Mouse (Mus musculus) limb, embryonic 11.5 days (tissue): ENCODE measurements at regions not wholly inside any gene's neighbourhood (a gene's known extent, or its start where the extent isn't known, plus 50 kb on each side); places are given as distances from the start of the nearest gene placed in this dataset.
"Not testable (repeated sequence)": the region's sequence is repeated elsewhere in the genome, so short reads cannot be mapped to it uniquely, and the experiment has no call there.

ENCODE experiments used
- ATAC-seq: fragments of 200-750 bp; cut with Nextera tagmentation; 2 replicates; pipeline ENCODE4 v1.8.0; 2017; ENCODE audit warnings: low read depth; ENCODE audit not compliant: insufficient number of reproducible peaks, low FRiP score, low TSS enrichment
- DNase-seq: peaks from one replicate; pipeline ENCODE4 v3.0.0-alpha.2; 2015; ENCODE audit warnings: low spot score
- H3K27ac ChIP-seq: fragments of 300-500 bp; sonication (generic); replicated peaks from 2 replicates; pipeline ENCODE4 v1.5.1; 2014; ENCODE audit warnings: low read depth, mild to moderate bottlenecking, low read length
- H3K27me3 ChIP-seq: fragments of 300-500 bp; sonication (generic); 2 replicates; pipeline ENCODE4 v1.6.1; 2014; ENCODE audit warnings: mild to moderate bottlenecking, low read length, mixed read lengths; ENCODE audit not compliant: control insufficient read depth, insufficient read depth
- H3K36me3 ChIP-seq: fragments of 300-500 bp; sonication (generic); 2 replicates; pipeline ENCODE4 v1.6.1; 2014; ENCODE audit warnings: mild to moderate bottlenecking, low read length, moderate library complexity, mixed read lengths; ENCODE audit not compliant: control insufficient read depth, insufficient read depth
- H3K4me1 ChIP-seq: fragments of 300-500 bp; sonication (generic); 2 replicates; pipeline ENCODE4 v1.6.1; 2014; ENCODE audit warnings: low read length, mixed read lengths; ENCODE audit not compliant: control insufficient read depth, insufficient read depth
- H3K4me2 ChIP-seq: fragments of 300-500 bp; sonication (generic); 2 replicates; pipeline ENCODE4 v1.6.1; 2014; ENCODE audit warnings: low read depth, mild to moderate bottlenecking, moderate library complexity; ENCODE audit not compliant: severe bottlenecking
- H3K4me3 ChIP-seq: fragments of 300-500 bp; sonication (generic); 2 replicates; pipeline ENCODE4 v1.5.1; 2014; ENCODE audit warnings: low read depth, low read length
- H3K9ac ChIP-seq: fragments of 300-500 bp; sonication (generic); 2 replicates; pipeline ENCODE4 v1.6.1; 2014; ENCODE audit warnings: mild to moderate bottlenecking, low read length
- H3K9me3 ChIP-seq: fragments of 300-500 bp; sonication (generic); 2 replicates; pipeline ENCODE4 v1.6.1; 2016; ENCODE audit warnings: low read length; ENCODE audit not compliant: control insufficient read depth
- WGBS: fragments of 180-500 bp; shearing (Covaris S2); extraction: QIAGEN DNeasy Blood & Tissue Kit; methylation state at CpG from one replicate; pipeline ENCODE4 v1.1.7; 2014; 5-methylcytosine and 5-hydroxymethylcytosine counted together

GRCm38 (mm10) chr1:189550851-189551250 is 137.0 kb downstream of the Cenpf start:
- WGBS, result 89% methylated on average over 9 of the region's 9 CpGs

DNA sequence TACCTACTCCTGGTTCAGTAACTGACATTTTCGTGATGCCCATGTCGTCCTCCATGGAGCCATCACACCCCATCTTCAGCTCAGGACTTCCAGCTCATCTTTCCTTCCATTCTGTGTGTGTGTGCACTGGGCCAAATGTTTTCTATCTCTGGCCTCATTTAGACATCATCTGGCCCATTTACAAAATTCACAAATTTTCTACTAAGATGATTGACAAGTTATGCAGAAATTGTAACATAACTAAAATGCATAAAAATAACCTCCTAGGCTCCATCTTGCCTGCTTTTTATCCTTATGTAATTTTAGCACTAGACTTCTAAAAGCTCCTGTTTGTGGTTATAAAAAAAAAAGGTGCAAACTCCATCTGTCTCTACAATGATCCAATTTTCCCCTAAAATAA is 130.8 kb upstream of the Kcnk2 start:
- Histone ChIP-seq H3K4me1 (no peaks in the 10 kb centered on the region), H3K4me3 (no peak overlapping the region), H3K36me3 (no peaks in the 10 kb centered on the region), H3K9ac (no peak overlapping the region), H3K27ac (no peak overlapping the region), H3K4me2 (no peak overlapping the region), H3K27me3 (no peaks in the 10 kb centered on the region), H3K9me3 (no peaks in the 10 kb centered on the region)
- 91% methylated on average over 2 of the region's 2 CpGs for WGBS
- no peak for DNase-seq
- no peak for ATAC-seq

More at GRCm38 (mm10) chr1:189550851-189551250, 137.0 kb downstream of the Cenpf start:
- Histone ChIP-seq H3K4me2 (no peak overlapping the region), H3K36me3 (no peaks in the 10 kb centered on the region), H3K4me1 (no peaks in the 10 kb centered on the region), H3K27ac (no peak overlapping the region), H3K9me3 (no peaks in the 10 kb centered on the region), H3K27me3 (no peaks in the 10 kb centered on the region), H3K4me3 (no peak overlapping the region), H3K9ac (no peak overlapping the region)
- DNase-seq (peak; percentile 31), ATAC-seq (no peak)

DNA sequence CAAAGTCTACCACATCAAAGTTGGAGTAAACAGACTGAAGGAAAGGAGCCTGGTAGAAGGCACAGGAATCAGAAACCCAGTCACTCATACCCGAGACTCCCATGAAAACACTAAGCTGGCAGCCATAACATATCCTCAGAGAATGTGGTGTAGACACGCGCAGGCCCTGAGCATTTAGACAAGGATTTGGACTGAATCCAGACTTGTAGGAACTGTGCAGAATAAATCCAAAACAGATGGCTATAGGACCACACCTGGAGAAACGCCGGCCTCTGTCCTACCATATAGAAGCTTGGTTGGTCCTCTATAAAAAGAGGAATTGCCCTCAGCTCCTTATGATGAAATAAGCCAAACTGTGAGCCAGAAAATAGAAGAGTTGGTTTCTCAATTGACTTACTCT is 124.3 kb upstream of the Kcnk2 start:
- Histone ChIP-seq H3K9me3 (no peaks in the 10 kb centered on the region), H3K4me2 (no peak overlapping the region), H3K9ac (no peak overlapping the region), H3K27ac (no peak overlapping the region), H3K27me3 (no peaks in the 10 kb centered on the region), H3K4me3 (no peak overlapping the region), H3K4me1 (no peaks in the 10 kb centered on the region), H3K36me3 (no peaks in the 10 kb centered on the region)
- DNase-seq (no peak), ATAC-seq (no peak)
- 73% methylated on average over 5 of the region's 5 CpGs for WGBS

- no peak overlapping the region for H3K4me2 ChIP-seq
- DNase-seq, result no peak
- H3K4me1 ChIP-seq, result no peaks in the 10 kb centered on the region
- H3K9me3 ChIP-seq, result no peaks in the 10 kb centered on the region
- no peak overlapping the region for H3K9ac ChIP-seq
- no peaks in the 10 kb centered on the region for H3K27me3 ChIP-seq
- WGBS, result 91% methylated on average over 7 of the region's 7 CpGs
- no peaks in the 10 kb centered on the region for H3K36me3 ChIP-seq
- H3K4me3 ChIP-seq, result no peak overlapping the region
- ATAC-seq, result no peak
- H3K27ac ChIP-seq, result no peak overlapping the region
Measured at GRCm38 (mm10) chr1:189515476-189515875, 113.4 kb upstream of the Kcnk2 start.

GRCm38 (mm10) chr1:189513358-189513757 is 111.3 kb upstream of the Kcnk2 start:
- Histone ChIP-seq H3K4me1 (no peaks in the 10 kb centered on the region), H3K36me3 (no peaks in the 10 kb centered on the region), H3K4me3 (no peak overlapping the region), H3K4me2 (no peak overlapping the region), H3K27ac (no peak overlapping the region), H3K27me3 (no peaks in the 10 kb centered on the region), H3K9ac (no peak overlapping the region), H3K9me3 (peaks cover 5% of the 10 kb centered on the region; the same call in 1 of the 2 replicates)
- DNase-seq (no peak), ATAC-seq (no peak)
- WGBS, result 92% methylated on average over 4 of the region's 4 CpGs

- not testable (repeated sequence) for H3K27ac ChIP-seq, H3K9me3 ChIP-seq, H3K36me3 ChIP-seq, H3K9ac ChIP-seq, DNase-seq, ATAC-seq, H3K4me2 ChIP-seq, H3K4me3 ChIP-seq, H3K27me3 ChIP-seq, H3K4me1 ChIP-seq
- WGBS, result 78% methylated on average over 1 of the region's 1 CpGs
Measured at GRCm38 (mm10) chr1:189507301-189507700, 105.2 kb upstream of the Kcnk2 start.

DNA sequence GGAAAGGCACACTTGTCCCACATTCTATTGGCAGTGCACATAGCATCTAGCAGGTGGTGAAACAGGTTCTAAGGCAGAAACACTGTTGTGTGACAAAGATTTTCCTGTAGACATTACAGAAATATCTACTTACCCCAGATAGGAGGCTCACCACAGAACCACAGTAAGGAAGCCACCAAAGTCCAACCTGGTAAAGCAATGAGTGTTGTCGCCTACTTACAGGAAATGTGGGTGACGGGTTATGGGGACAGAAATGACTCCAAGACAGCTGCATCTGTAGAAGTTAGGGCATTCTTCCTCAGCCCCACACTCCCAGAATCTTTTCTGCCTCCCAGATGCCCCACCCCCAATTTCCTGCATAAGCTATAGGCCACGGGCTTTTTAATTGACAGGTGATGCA is 97.6 kb upstream of the Kcnk2 start:
- DNase-seq, result no peak
- Histone ChIP-seq H3K4me3 (no peak overlapping the region), H3K27me3 (no peaks in the 10 kb centered on the region), H3K4me2 (no peak overlapping the region), H3K4me1 (no peaks in the 10 kb centered on the region), H3K36me3 (no peaks in the 10 kb centered on the region), H3K9me3 (no peaks in the 10 kb centered on the region), H3K9ac (no peak overlapping the region), H3K27ac (no peak overlapping the region)
- ATAC-seq, result no peak
- 77% methylated on average over 3 of the region's 3 CpGs for WGBS

DNA sequence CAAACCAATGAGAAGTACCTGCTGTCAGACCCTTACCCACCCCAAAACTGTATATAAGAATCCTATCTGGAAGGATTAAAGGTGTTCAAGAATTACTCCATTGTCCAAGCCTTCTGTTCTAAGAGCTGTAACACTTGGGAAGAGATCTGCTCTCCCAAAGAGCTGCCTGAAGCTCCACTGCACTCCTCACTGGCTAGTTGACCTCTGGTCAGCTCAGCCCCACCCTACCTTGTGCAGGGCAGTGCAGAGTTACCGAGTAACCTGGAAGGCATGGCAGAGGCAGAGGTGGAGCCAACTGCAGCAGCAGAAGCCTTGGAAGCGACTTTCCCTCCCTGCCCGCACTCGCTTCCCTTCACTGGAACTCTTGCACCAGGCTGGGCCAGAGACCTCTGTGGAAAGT is 97.1 kb upstream of the Kcnk2 start:
- WGBS, result 62% methylated on average over 4 of the region's 4 CpGs
- no peak overlapping the region for H3K4me3 ChIP-seq
- no peak for ATAC-seq

GRCm38 (mm10) chr1:189497031-189497430 is 95.0 kb upstream of the Kcnk2 start:
- no peak overlapping the region for H3K27ac ChIP-seq
- no peaks in the 10 kb centered on the region for H3K9me3 ChIP-seq
- H3K9ac ChIP-seq, result no peak overlapping the region
- 68% methylated on average over 9 of the region's 9 CpGs for WGBS
- no peak overlapping the region for H3K4me3 ChIP-seq
- no peak overlapping the region for H3K4me2 ChIP-seq
- DNase-seq (no peak), ATAC-seq (no peak)
- no peaks in the 10 kb centered on the region for H3K27me3 ChIP-seq
- no peaks in the 10 kb centered on the region for H3K36me3 ChIP-seq
- no peaks in the 10 kb centered on the region for H3K4me1 ChIP-seq

More for the DNA sequence above, 97.1 kb upstream of the Kcnk2 start:
- H3K9ac ChIP-seq, result no peak overlapping the region
- H3K27ac ChIP-seq, result no peak overlapping the region
- no peaks in the 10 kb centered on the region for H3K36me3 ChIP-seq
- no peaks in the 10 kb centered on the region for H3K4me1 ChIP-seq
- no peak for DNase-seq
- H3K4me2 ChIP-seq, result no peak overlapping the region
- H3K9me3 ChIP-seq, result no peaks in the 10 kb centered on the region
- H3K27me3 ChIP-seq, result no peaks in the 10 kb centered on the region
